Mouse (Mus musculus): ENCODE measurements around the gene Zfp512. TPM values are rescaled to one million over a fixed set of nuclear protein-coding genes. Genes with fewer than 3 reads are reported as not detected.

Zfp512 gene
- 15.1 and 15.3 TPM in 2 replicates for polyA plus RNA-seq (2012)

DNA sequence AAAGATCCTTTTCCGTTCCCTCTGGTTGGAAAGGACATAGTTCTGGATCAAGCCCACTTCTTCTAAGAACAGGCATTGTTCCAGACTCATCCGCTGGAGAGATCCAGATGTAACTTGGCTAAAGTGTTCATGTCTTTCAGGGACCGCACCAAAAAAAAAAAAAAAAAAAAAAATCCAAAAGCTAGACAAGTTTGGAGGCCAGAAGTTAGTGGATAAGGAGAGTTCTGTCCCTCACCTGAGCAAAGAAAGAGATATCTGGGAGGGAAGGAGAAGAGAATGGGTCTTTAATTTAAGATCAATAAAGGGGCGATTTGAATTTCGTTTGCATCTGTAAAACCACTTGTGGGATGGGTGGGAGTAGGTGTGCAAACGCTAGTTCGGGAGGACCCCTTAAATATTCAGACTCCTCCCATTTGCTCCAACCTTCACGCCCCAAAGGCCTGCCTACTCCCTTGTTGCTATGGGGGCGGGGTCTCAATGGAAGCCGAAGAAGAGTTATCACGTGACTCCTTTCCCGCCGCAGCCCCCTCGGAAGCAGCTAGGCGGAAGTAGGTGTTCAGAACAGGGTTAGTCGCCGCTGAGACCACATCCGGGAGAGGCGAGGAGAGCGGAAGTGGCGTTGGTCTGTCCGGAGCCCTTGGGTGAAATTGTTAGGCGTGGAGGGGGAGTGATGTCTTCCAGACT, at the start of gene Zfp512:
TSS of gene Zfp512 (plus strand) at position 554 of the 684 bp plus-strand sequence.
- TF ChIP-seq GATA1 (IDR thresholded peaks at IDR 0.05; ENCODE audit: low read length): no peak

- TF ChIP-seq GATA1 (IDR thresholded peaks at IDR 0.05; ENCODE audit: low read length): no peak
These were observed 895 bp upstream of the Zfp512 start for GRCm38 (mm10) chr5:31451336-31451735.

DNA sequence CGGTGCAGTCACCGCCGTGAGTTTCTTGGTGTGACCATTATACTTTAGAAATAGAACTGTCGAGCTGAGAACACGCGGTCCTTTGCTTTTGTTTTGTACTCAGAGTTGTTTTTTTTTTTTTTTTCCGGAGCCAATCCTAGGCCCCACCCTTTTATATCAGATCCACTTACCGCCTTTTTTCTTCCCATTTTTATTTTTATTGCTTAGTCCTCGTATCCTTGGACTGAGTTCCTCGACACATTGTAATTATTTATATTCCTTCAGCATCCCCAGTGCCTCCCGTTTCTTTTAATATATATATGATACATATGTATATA, 289 bp downstream of the Zfp512 start:
- no peak for TF ChIP-seq GATA1 (IDR thresholded peaks at IDR 0.05; ENCODE audit: low read length)

GRCm38 (mm10) chr5:31452886-31453410, 717 bp downstream of the Zfp512 start:
- TF ChIP-seq GATA1 (IDR thresholded peaks at IDR 0.05; ENCODE audit: low read length): no peak

DNA sequence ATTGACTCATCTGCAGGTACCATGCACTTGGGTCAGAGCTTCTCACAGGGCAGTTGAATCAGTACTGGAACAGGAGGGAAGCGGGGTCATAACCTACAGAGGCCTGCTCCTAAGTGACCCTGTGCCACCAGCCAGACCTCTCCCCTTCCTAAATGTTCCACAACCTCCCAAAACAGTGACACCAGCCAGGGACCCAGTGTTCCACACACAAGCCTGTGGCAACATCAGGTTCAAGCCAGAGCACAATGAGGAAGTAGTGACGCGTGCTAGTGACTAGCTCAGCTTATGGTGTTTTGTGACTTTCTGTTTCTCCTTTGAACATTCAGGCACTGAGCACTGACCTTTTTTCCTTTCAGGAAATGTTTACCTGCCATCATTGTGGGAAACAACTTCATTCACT, 15.6 kb downstream of the Zfp512 start:
- TF ChIP-seq GATA1 (IDR thresholded peaks at IDR 0.05; ENCODE audit: low read length): no peak

GRCm38 (mm10) chr5:31469711-31470110, 17.5 kb downstream of the Zfp512 start:
- TF ChIP-seq GATA1 (IDR thresholded peaks at IDR 0.05; ENCODE audit: low read length): no peak

GRCm38 (mm10) chr5:31470334-31470733, 18.1 kb downstream of the Zfp512 start:
- TF ChIP-seq GATA1 (IDR thresholded peaks at IDR 0.05; ENCODE audit: low read length): no peak

- TF ChIP-seq GATA1 (IDR thresholded peaks at IDR 0.05; ENCODE audit: low read length): no peak
These were observed 28.3 kb downstream of the Zfp512 start for GRCm38 (mm10) chr5:31480536-31480935.

DNA sequence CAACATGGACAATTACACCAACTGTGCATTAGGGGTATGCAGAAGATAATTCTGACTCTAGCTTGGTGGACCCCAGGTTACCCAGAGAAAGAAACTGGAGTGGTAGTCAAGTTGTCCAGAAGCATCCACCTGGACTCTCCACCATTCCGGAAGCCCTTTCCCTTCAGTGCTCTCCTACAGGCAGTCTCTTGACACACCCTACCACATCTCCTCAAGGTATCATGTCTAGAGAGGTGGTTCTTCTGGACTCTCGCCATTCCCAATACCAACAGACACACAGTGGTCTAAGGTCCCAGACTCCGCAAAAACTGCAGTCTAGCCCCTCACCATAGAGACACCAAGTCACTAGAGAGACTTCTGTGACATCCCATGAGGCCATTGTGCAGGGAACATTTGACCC, 33.2 kb downstream of the Zfp512 start, which contains the start of gene 4930548H24Rik:
TSS of gene 4930548H24Rik (plus strand) at position 301 of the 400 bp plus-strand sequence.
- no peak for TF ChIP-seq GATA1 (IDR thresholded peaks at IDR 0.05; ENCODE audit: low read length)

DNA sequence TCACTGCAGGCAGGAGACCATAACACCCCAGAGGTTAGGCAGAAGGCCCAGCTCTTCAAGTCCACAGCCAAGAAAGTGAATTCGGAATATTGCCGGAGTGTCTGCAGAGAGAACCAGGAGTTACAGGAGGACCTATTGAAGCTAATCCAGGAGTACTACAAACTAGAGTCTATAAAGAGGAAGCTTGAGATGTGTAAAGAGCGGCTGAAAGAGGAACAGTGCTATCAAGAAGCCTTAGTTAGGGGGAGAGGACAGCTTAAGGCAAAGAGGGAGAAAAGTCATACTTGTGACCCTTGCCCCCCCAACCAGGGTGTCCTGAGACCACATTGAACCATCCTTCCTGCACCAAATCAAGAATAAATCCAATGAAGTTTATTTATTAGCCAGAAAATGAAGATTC, 35.7 kb downstream of the Zfp512 start:
- no peak for TF ChIP-seq GATA1 (IDR thresholded peaks at IDR 0.05; ENCODE audit: low read length)

GRCm38 (mm10) chr5:31489116-31489769, 37.0 kb downstream of the Zfp512 start:
- TF ChIP-seq GATA1 (IDR thresholded peaks at IDR 0.05; ENCODE audit: low read length): no peak

GRCm38 (mm10) chr5:31492031-31492430, 39.8 kb downstream of the Zfp512 start:
- TF ChIP-seq GATA1 (IDR thresholded peaks at IDR 0.05; ENCODE audit: low read length): no peak

GRCm38 (mm10) chr5:31494513-31495297, 42.5 kb downstream of the Zfp512 start, which contains the start of gene Gpn1:
TSS of gene Gpn1 (plus strand) at chr5:31494741.
- TF ChIP-seq GATA1 (IDR thresholded peaks at IDR 0.05; ENCODE audit: low read length): no peak

GRCm38 (mm10) chr5:31504843-31505242, 52.6 kb downstream of the Zfp512 start:
- no peak for TF ChIP-seq GATA1 (IDR thresholded peaks at IDR 0.05; ENCODE audit: low read length)

- TF ChIP-seq GATA1 (IDR thresholded peaks at IDR 0.05; ENCODE audit: low read length): no peak
These were observed 60.2 kb downstream of the Zfp512 start for GRCm38 (mm10) chr5:31512481-31512880.

DNA sequence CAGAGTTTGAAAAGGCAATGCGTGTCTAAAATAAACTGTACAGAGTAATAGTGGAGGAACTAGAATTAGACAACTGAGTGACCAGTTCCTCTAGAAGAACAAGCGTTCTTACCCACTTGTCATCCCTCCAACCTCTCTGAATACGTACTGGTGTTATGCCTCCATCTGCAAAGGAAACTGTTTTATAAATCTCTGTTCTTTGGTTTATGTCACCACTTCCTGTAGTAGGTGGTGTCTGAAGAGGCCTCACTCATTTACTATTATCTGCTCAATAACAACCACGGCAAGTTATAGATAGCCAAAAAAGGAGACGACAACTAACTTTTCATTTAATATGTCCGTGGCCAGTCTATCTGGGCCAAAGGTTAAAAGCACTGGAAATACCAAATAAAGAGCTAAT, 68.3 kb downstream of the Zfp512 start:
- no peak for TF ChIP-seq GATA1 (IDR thresholded peaks at IDR 0.05; ENCODE audit: low read length)

All from G1E-ER4 (cell line).